Mouse (Mus musculus) lung, adult 2 months (tissue): ENCODE results near the gene Gm27027. TPM values are rescaled to one million over a fixed set of nuclear protein-coding genes. Genes with fewer than 3 reads are reported as not detected.
A peak's percentile ranks its signal among the peaks of the same experiment; 100 is the strongest.

Experiments
- DNase-seq: peaks from one replicate; pipeline ENCODE4 v3.0.0; 2022
- H3K4me1 ChIP-seq: fragments of 200-500 bp; 2 replicates; pipeline ENCODE4 v1.6.1; 2011; ENCODE audit warnings: low read length; ENCODE audit not compliant: control insufficient read depth, insufficient read depth
- H3K4me3 ChIP-seq: fragments of 200-500 bp; replicated peaks from 2 replicates; pipeline ENCODE3; 2011; ENCODE audit warnings: low read depth, mild to moderate bottlenecking, control low read depth, low read length; ENCODE audit errors: extremely low read depth
- CTCF ChIP-seq: fragments of 200-500 bp; IDR thresholded peaks from 2 replicates; pipeline ENCODE4 v1.5.1; 2011; ENCODE audit warnings: mild to moderate bottlenecking, low read length, control low read depth; ENCODE audit not compliant: insufficient read depth
- POLR2A ChIP-seq: fragments of 200-500 bp; IDR thresholded peaks from 2 replicates; pipeline ENCODE4 v1.6.1; 2011; ENCODE audit warnings: low read depth, mild to moderate bottlenecking, control low read depth, low read length, borderline replicate concordance; ENCODE audit errors: extremely low read depth
- WGBS: fragments of 180-500 bp; shearing (Covaris S2); methylation state at CpG from one replicate; pipeline ENCODE4 v1.1.7; 2018; 5-methylcytosine and 5-hydroxymethylcytosine counted together
- polyA plus RNA-seq: library from polyadenylated mRNA; depleted of rRNA; stranded (reverse); fragments of >200 nt; gene quantifications from 2 replicates; pipeline ENCODE4 v1.2.3, GENCODE M21; 2012; rRNA removed

Gene Gm27027
- not detected in 2 replicates for polyA plus RNA-seq

DNA sequence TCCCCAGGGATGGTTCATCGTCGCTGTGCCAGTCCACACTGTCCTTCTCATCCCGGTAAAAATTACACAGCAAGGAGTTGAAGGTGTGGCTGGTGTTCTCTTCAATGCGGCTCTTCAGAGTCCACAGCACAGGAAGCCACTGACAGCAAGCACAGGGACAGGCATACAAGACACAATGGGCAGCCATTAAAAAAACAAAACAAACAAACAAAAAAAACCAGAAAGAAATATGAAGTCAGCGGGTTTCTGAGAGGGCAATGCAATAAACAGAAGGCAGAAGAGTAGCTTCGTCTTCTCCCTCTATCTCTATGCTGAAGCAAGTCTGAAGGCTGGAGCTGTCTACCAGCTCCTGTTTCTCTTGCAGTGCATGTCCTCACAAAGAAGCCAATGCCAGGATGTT lies at the start of gene Gm27027:
TSS of gene Gm27027 (minus strand) at position 101 of the 400 bp plus-strand sequence.
- H3K4me3 ChIP-seq = no peak within 1 kb of the TSS
- WGBS = 81% methylated on average over 6 of the region's 6 CpGs
- peaks cover 11% of the 10 kb centered on the region for H3K4me1 ChIP-seq
- TF ChIP-seq POLR2A = no peak
- TF ChIP-seq CTCF = no peak
- DNase-seq = no peak

DNA sequence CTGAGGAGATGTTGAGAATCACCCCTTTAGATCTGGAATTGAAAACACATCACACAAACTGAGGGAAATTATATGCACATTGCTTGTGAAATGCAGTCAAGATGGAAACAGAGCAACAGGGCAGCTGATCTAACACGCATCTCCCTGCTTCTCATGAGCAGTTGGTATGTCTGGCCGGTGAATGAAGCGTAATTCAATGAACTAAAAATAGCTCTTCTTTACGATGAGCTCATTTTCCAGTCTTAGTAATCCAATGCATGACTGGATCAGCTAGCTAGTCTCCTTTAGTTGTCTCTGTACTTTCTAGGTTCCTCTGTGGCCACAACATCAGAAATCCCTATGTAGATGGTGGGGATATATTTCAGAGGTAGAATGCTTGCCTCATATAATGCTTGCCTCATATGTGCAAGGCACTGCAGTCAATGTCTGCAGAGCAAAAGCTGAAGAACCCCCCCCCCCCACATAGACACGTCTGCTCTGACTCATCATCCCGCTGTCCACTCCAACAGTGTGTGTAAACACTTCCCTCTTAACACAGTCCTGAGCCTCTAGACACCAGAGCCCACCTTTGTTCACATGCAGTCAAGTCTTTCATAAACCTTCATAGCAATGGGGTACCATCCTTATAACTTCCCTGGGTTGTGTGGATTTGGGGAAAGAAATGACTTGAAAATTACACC lies 49.4 kb upstream of the Gm27027 start:
- Histone ChIP-seq H3K4me1 (no peaks in the 10 kb centered on the region; the same call in 1 of the 2 replicates), H3K4me3 (no peak overlapping the region)
- no peak for DNase-seq
- 46% methylated on average over 6 of the region's 6 CpGs for WGBS
- TF ChIP-seq CTCF = no peak
- no peak for TF ChIP-seq POLR2A

DNA sequence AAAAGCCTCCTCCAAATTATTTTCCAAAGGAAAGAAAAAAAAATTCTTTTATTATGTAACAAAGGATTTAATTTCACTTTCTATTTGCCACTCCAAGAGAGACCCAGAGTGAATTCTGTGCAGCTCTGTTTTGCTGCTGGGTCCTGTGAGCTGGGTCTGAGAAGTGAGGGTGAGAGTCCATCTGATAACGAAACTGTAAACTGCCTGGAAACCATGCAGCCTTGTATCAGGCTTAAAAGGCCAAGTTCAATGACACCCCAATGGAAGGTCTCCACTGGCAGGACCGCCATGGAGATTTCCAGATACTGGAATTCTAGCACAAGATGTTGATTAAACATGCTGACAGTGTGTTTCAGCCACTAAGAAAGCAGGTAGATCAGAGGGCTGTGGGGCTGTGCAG lies 48.0 kb upstream of the Gm27027 start:
- no peak for DNase-seq
- no peak for TF ChIP-seq POLR2A
- TF ChIP-seq CTCF = no peak
- 78% methylated on average over 2 of the region's 2 CpGs for WGBS
- no peaks in the 10 kb centered on the region; the same call in 1 of the 2 replicates for H3K4me1 ChIP-seq
- H3K4me3 ChIP-seq = no peak overlapping the region

DNA sequence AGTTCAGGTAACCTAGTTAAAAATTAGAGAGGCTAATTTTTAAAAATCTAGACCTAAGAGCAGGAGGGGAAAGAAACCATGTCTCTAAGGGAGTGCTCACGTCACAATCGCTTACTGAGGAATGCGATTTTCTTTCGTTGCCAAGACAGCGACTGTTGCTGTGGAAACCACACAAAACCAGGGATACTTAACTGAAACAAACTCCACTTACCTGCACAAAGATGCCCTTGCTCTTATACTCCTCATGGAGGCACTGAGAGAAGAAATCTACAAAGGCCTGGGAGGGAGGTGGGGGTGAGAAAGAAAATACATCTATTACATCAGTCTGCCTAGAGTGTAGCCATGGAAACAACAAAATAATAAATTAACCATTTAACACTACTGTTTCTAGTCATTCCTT lies 47.5 kb upstream of the Gm27027 start:
- 52% methylated on average over 5 of the region's 5 CpGs for WGBS
- no peak for TF ChIP-seq POLR2A
- no peak for TF ChIP-seq CTCF
- Histone ChIP-seq H3K4me1 (no peaks in the 10 kb centered on the region; the same call in 1 of the 2 replicates), H3K4me3 (no peak overlapping the region)
- no peak for DNase-seq

DNA sequence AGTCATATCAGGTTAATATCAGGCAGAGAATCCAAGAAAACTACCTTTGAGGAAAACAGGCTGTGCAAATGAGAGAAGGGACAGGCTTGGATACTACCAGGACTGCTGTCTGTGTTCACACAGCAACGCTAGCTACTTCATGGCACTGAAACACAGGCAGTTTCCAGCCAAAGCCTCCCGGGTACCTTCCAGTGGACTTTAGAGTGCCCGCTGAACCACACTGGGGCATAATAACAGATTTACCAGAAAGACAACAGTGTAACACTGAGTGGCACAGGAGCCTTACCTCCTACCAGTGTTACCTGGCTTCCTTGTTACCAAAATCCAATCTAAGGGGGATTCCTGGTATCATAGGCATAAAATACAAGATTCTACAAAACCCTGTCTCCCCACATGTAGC lies 46.3 kb upstream of the Gm27027 start:
- H3K4me3 ChIP-seq = no peak overlapping the region
- WGBS = 92% methylated on average over 3 of the region's 3 CpGs
- no peak for TF ChIP-seq POLR2A
- TF ChIP-seq CTCF = no peak
- no peaks in the 10 kb centered on the region; the same call in 1 of the 2 replicates for H3K4me1 ChIP-seq
- DNase-seq = no peak

DNA sequence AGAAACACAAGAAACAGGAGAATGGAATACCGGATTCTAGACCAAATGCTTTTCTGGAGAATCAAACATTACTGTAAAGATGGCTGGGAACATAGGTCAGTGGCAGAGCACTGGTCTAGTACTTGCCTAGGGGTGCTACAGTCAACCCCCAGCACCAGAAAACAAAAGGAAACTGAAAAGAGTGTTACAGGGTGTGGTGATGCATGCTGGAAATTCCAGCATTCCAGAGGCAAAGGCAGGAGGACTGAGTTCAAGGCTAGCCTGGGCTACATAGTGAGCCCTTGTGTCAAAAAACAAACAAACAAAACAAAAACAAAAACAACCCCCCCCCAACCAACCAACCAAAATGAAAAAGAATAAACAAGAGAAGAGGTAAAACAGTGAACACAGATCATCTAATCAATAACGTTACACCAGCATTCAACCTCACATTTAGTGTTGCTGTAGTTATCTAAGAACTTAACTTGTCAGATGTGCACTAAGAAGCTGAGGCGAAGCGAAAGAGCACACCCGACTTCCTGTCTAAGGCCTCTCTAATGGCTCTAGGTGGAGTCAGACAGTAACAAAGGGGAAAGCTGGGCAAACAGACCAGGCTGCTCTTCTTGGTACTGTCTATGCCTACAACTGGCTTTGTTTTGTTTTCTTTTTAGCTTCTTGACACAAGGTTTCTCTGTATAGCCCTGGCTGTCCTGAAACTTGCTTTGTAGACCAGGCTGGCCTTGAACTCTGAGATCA lies 44.4 kb upstream of the Gm27027 start:
- TF ChIP-seq CTCF (no peak), POLR2A (no peak)
- WGBS = 68% methylated on average over 5 of the region's 5 CpGs
- Histone ChIP-seq H3K4me3 (no peak overlapping the region), H3K4me1 (no peaks in the 10 kb centered on the region; the same call in 1 of the 2 replicates)
- no peak for DNase-seq

DNA sequence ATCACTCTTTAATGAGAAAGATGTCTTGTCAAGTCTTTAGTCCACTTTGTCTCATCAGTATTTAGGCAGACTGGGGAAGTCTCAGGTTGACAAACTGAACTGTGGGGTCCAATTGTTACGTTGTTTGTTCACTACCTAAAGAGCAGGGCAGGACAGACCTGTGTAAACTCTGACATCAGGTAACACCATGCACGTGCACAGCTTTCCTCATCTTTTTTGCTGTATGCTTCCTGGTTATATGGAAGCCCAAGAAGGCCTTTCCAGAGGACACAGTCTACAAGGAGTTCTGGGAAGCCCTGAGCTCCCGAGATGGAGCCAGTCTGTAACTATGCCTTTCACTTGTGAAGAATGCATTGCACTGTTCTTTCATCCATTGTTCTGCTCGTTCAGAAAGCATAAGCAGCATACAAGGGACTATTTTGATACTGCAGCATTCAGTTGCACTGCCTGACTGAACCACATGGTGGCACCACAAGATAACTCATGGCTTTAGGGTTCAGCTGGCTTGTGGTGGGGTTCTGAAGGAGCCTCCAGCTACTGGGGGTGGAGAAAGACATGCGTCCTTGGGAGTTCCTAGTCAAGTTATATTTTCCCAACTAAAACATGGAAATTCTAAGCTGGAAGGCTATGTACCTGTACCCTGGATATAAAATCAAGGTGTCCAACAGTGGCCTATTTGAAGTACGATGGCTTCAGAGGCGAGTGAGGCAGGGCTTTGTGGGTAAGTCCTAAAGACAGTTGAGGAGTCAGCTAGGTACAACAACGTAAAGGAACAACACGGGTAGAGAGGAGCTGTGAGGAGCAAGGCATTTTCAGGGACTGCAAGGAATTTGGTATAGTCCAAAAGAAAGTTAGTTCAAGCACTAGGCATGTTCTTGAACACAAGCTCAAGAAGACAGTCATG lies 39.5 kb upstream of the Gm27027 start:
- H3K4me3 ChIP-seq = no peak overlapping the region
- no peaks in the 10 kb centered on the region for H3K4me1 ChIP-seq
- TF ChIP-seq POLR2A (no peak), CTCF (peak; percentile 80)
- 69% methylated on average over 9 of the region's 9 CpGs for WGBS
- DNase-seq = peak; percentile 68

DNA sequence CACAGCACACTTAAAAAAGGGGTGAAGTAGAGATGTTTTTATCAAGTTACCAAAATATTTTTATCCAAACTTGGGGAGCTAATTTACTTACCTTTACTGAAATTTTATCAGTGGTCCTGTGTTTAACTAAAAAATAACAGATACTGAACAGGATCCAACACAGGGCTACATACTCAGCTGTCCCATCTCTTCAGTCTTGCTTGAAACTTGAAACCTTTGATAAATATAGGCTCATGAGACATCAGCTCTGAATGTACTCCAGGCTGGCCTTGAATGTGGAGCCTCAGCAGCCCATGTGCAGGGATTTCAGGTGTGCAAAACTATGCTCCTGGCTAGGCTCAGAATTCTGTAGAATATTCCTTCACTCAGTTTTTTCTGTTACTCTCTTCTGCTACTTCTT lies 34.4 kb upstream of the Gm27027 start:
- TF ChIP-seq CTCF = no peak
- no peak for TF ChIP-seq POLR2A
- Histone ChIP-seq H3K4me1 (no peaks in the 10 kb centered on the region), H3K4me3 (no peak overlapping the region)
- DNase-seq = no peak

DNA sequence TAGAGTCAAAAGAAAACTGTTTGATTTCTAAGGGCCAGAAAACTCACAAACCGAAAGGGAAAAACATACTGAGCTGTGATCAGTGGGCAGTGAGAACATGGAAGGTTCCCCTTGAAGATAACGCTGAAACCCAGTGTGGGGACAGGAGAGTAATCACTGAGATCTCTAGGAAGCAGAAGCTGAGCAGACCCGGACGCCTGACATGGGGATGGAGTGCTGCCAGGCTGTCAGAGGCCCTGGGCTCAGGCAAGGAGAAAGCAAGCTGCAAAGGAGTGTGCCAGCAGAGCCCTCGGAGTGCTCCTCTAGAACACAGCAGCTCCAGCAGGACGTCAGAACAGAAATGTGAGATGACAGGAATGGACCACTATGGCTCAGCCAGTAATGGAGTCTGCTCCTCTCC lies 28.5 kb upstream of the Gm27027 start:
- no peak for DNase-seq
- H3K4me3 ChIP-seq = no peak overlapping the region
- no peaks in the 10 kb centered on the region for H3K4me1 ChIP-seq
- 55% methylated on average over 6 of the region's 6 CpGs for WGBS
- TF ChIP-seq CTCF (no peak), POLR2A (no peak)
